Mouse (Mus musculus) midbrain, embryonic 16.5 days (tissue): Measurements from ENCODE around the gene Tbl1xr1. TPM values are rescaled to one million over a fixed set of nuclear protein-coding genes. Genes with fewer than 3 reads are reported as not detected.

Source experiments
- ATAC-seq: fragments of 200-750 bp; cut with Nextera tagmentation; 2 replicates; pipeline ENCODE4 v1.8.0; 2017; ENCODE audit warnings: moderate TSS enrichment
- H3K27ac ChIP-seq: fragments of 300-500 bp; sonication (generic); 2 replicates; pipeline ENCODE4 v1.5.1; 2014; ENCODE audit warnings: mild to moderate bottlenecking, low read length, mixed read lengths
- H3K27me3 ChIP-seq: fragments of 300-500 bp; sonication (generic); 2 replicates; pipeline ENCODE4 v1.6.1; 2014; ENCODE audit warnings: low read depth, low read length, mixed read lengths; ENCODE audit not compliant: control insufficient read depth, insufficient read depth
- H3K36me3 ChIP-seq: fragments of 300-500 bp; sonication (generic); 2 replicates; pipeline ENCODE4 v1.6.1; 2014; ENCODE audit warnings: mild to moderate bottlenecking, low read length, moderate library complexity, mixed read lengths; ENCODE audit not compliant: control insufficient read depth, insufficient read depth
- H3K4me1 ChIP-seq: fragments of 300-500 bp; sonication (generic); 2 replicates; pipeline ENCODE4 v1.6.1; 2014; ENCODE audit warnings: mild to moderate bottlenecking, low read length, mixed read lengths; ENCODE audit not compliant: control insufficient read depth, insufficient read depth
- H3K4me2 ChIP-seq: fragments of 300-500 bp; sonication (generic); 2 replicates; pipeline ENCODE4 v1.6.1; 2014; ENCODE audit warnings: mild to moderate bottlenecking, low read length, mixed read lengths
- H3K4me3 ChIP-seq: fragments of 300-500 bp; sonication (generic); 2 replicates; pipeline ENCODE4 v1.5.1; 2014; ENCODE audit warnings: low read depth, mild to moderate bottlenecking, low read length, moderate library complexity, mixed read lengths
- H3K9ac ChIP-seq: fragments of 300-500 bp; sonication (generic); 2 replicates; pipeline ENCODE4 v1.6.1; 2014; ENCODE audit warnings: low read depth, low read length, mixed read lengths
- H3K9me3 ChIP-seq: fragments of 300-500 bp; sonication (generic); replicated peaks from 2 replicates; pipeline ENCODE4 v1.6.1; 2014; ENCODE audit warnings: mild to moderate bottlenecking, low read length, mixed read lengths; ENCODE audit not compliant: control insufficient read depth, poor library complexity, severe bottlenecking
- WGBS: fragments of 180-500 bp; shearing (Covaris S2); extraction: QIAGEN DNeasy Blood & Tissue Kit; methylation state at CpG from one replicate; pipeline ENCODE4 v1.1.7; 2014; 5-methylcytosine and 5-hydroxymethylcytosine counted together
- polyA plus RNA-seq: library from polyadenylated mRNA; unstranded; fragments of >200 nt; fragmentation: Nextera tagmentation; extraction: Ambion mirVana; gene quantifications from 2 replicates; pipeline ENCODE4 v1.2.1, GENCODE M21; 2015

Tbl1xr1 gene
- polyA plus RNA-seq, result 15.1 and 17.4 TPM in 2 replicates

- Histone ChIP-seq H3K9ac (peak within 1 kb of the TSS; percentile 94), H3K9me3 (no peaks in the 10 kb centered on the region), H3K4me3 (peak within 1 kb of the TSS; percentile 75), H3K4me2 (peak within 1 kb of the TSS; percentile 73), H3K27me3 (no peaks in the 10 kb centered on the region), H3K36me3 (no peaks in the 10 kb centered on the region), H3K4me1 (peaks cover 27% of the 10 kb centered on the region), H3K27ac (peak within 1 kb of the TSS; percentile 99)
- under 1% methylated on average over 26 of the region's 46 CpGs for WGBS
- peak; percentile 93 for ATAC-seq
Observed at GRCm38 (mm10) chr3:22076561-22076935, at the start of gene Tbl1xr1. Tbl1xr1 (plus strand) TSS chr3:22076652.

- H3K4me1 ChIP-seq, result no peaks in the 10 kb centered on the region
- 24% methylated on average over 4 of the region's 4 CpGs for WGBS
- no peaks in the 10 kb centered on the region for H3K9me3 ChIP-seq
- no peak for ATAC-seq
- H3K4me3 ChIP-seq, result no peak overlapping the region
- no peak overlapping the region for H3K27ac ChIP-seq
- H3K4me2 ChIP-seq, result no peak overlapping the region
- H3K36me3 ChIP-seq, result no peaks in the 10 kb centered on the region
- no peak overlapping the region for H3K9ac ChIP-seq
- no peaks in the 10 kb centered on the region for H3K27me3 ChIP-seq
Observed at GRCm38 (mm10) chr3:22038004-22038403, 38.4 kb upstream of the Tbl1xr1 start.

GRCm38 (mm10) chr3:22039036-22039795 is 37.2 kb upstream of the Tbl1xr1 start:
- Histone ChIP-seq H3K9ac (no peak overlapping the region), H3K4me3 (no peak overlapping the region), H3K36me3 (no peaks in the 10 kb centered on the region), H3K4me1 (no peaks in the 10 kb centered on the region), H3K9me3 (no peaks in the 10 kb centered on the region), H3K27ac (no peak overlapping the region), H3K27me3 (no peaks in the 10 kb centered on the region), H3K4me2 (no peak overlapping the region)
- no peak for ATAC-seq
- WGBS, result 93% methylated on average over 8 of the region's 8 CpGs

GRCm38 (mm10) chr3:22040627-22041026 is 35.8 kb upstream of the Tbl1xr1 start:
- Histone ChIP-seq H3K36me3 (no peaks in the 10 kb centered on the region), H3K27ac (no peak overlapping the region), H3K9ac (no peak overlapping the region), H3K4me1 (no peaks in the 10 kb centered on the region), H3K27me3 (no peaks in the 10 kb centered on the region), H3K9me3 (no peaks in the 10 kb centered on the region), H3K4me2 (no peak overlapping the region), H3K4me3 (no peak overlapping the region)
- 39% methylated on average over 6 of the region's 6 CpGs for WGBS
- no peak for ATAC-seq

- 89% methylated on average over 14 of the region's 14 CpGs for WGBS
- Histone ChIP-seq H3K4me3 (no peak overlapping the region), H3K9ac (no peak overlapping the region), H3K4me1 (no peaks in the 10 kb centered on the region), H3K4me2 (no peak overlapping the region), H3K27ac (no peak overlapping the region), H3K9me3 (no peaks in the 10 kb centered on the region), H3K36me3 (no peaks in the 10 kb centered on the region), H3K27me3 (no peaks in the 10 kb centered on the region)
- no peak for ATAC-seq
Observed at GRCm38 (mm10) chr3:22047203-22047602, 29.2 kb upstream of the Tbl1xr1 start.

GRCm38 (mm10) chr3:22056664-22057328 is 19.7 kb upstream of the Tbl1xr1 start:
- Histone ChIP-seq H3K4me1 (no peaks in the 10 kb centered on the region), H3K36me3 (no peaks in the 10 kb centered on the region), H3K4me2 (no peak overlapping the region), H3K27ac (no peak overlapping the region), H3K9me3 (no peaks in the 10 kb centered on the region), H3K4me3 (no peak overlapping the region), H3K9ac (no peak overlapping the region), H3K27me3 (no peaks in the 10 kb centered on the region)
- ATAC-seq, result no peak
- 85% methylated on average over 4 of the region's 4 CpGs for whole genome bisulfite sequencing

- Histone ChIP-seq H3K4me2 (no peak overlapping the region), H3K9me3 (no peaks in the 10 kb centered on the region), H3K27ac (no peak overlapping the region), H3K27me3 (no peaks in the 10 kb centered on the region), H3K9ac (no peak overlapping the region), H3K36me3 (no peaks in the 10 kb centered on the region), H3K4me1 (no peaks in the 10 kb centered on the region), H3K4me3 (no peak overlapping the region)
- WGBS, result 89% methylated on average over 7 of the region's 7 CpGs
- ATAC-seq, result no peak
Observed at GRCm38 (mm10) chr3:22058206-22058804, 18.1 kb upstream of the Tbl1xr1 start.

- Histone ChIP-seq H3K36me3 (no peaks in the 10 kb centered on the region), H3K4me3 (no peak overlapping the region), H3K9ac (no peak overlapping the region), H3K4me2 (no peak overlapping the region), H3K27me3 (no peaks in the 10 kb centered on the region), H3K4me1 (no peaks in the 10 kb centered on the region), H3K9me3 (no peaks in the 10 kb centered on the region), H3K27ac (no peak overlapping the region)
- WGBS, result 92% methylated on average over 4 of the region's 4 CpGs
- ATAC-seq, result no peak
Observed at GRCm38 (mm10) chr3:22061163-22061562, 15.3 kb upstream of the Tbl1xr1 start.

GRCm38 (mm10) chr3:22068621-22069020 is 7.8 kb upstream of the Tbl1xr1 start:
- WGBS, result 88% methylated on average over 5 of the region's 5 CpGs
- H3K27me3 ChIP-seq, result no peaks in the 10 kb centered on the region
- H3K4me3 ChIP-seq, result no peak overlapping the region
- 0 out of 2 replicates have a peak, but pooled peaks cover 5% of the 10 kb centered on the region for H3K36me3 ChIP-seq
- no peak overlapping the region for H3K9ac ChIP-seq
- no peaks in the 10 kb centered on the region for H3K9me3 ChIP-seq
- no peak overlapping the region for H3K4me2 ChIP-seq
- H3K27ac ChIP-seq, result no peak overlapping the region
- ATAC-seq, result no peak
- H3K4me1 ChIP-seq, result no peaks in the 10 kb centered on the region
